Mouse (Mus musculus) heart, postnatal 0 days (tissue): ENCODE measurements around the gene Gm28729.

Experiments
- CTCF ChIP-seq: IDR thresholded peaks from 2 replicates; pipeline ENCODE4 v1.5.1; 2016; ENCODE audit warnings: antibody characterized with exemption, control low read depth, low read depth
- EP300 ChIP-seq: IDR thresholded peaks from 2 replicates; pipeline ENCODE4 v1.6.1; 2016; ENCODE audit warnings: antibody characterized with exemption, low read depth

GRCm38 (mm10) chr9:96517429-96517828, 7.6 kb downstream of the Gm28729 start:
- TF ChIP-seq EP300 (no peak), CTCF (no peak)
